Mouse (Mus musculus): Measurements from ENCODE around the gene Hpca.

Hpca gene

GRCm38 (mm10) chr4:129106073-129106472 lies 15.8 kb downstream of the Hpca start:
- DNase-seq: no peak

DNA sequence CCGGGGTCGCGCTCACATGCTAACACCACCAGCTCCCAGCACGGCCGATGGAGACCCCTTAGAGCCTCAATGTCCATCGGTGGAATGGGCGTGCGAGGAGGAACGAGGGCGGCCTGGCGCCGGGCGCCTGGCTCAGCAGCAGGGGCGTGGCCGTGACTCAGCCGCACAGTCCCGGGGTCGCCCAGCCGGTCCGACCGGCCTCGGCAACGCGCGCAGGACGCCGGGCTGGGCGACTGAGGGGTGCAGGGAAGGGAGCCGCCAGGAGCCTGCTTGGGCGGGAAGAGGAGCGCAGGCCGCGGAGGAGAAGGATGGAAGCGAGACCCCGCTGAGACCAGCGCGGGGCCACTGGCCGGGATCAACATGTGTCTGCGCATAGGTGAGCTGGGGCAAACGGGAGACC lies 16.5 kb downstream of the Hpca start, which contains the start of gene Tmem54:
TSS of gene Tmem54 (plus strand) at position 193 of the 400 bp plus-strand sequence.
- no peak for DNase-seq

DNA sequence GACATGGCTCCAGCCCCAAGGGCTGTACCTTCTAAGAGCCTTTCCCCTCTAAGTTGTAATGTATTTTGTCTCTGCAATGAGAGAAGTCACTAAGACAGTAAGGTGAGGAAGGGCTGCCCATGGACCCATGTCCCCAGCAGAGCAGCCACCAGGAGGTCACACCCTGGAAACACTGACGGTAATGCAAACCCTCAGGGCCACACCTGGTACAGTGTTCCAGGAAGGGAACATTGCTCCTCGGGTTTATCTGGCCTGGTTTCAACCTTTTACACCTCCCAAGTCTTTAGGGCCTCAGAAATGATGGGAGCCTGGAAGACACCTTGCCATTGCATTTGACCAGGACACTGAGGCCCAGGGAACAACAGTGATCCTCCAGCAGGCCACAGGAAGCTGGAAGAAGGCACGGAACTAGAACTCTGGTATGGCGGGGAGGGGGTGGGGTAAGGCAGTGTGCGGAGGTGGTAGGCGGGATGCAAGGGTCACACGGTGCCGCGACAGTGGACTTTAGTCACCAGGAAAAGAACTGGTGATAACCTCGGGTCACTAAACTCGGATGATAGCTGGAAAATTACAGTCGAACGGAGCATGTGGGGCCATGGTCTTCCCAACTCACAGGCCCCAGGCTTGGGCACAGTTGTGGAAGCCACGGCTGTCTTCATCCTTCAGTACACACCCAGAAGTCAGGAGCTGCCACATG lies 19.6 kb downstream of the Hpca start:
- no peak for DNase-seq

GRCm38 (mm10) chr4:129097006-129097405 lies 24.8 kb downstream of the Hpca start:
- DNase-seq: no peak

DNA sequence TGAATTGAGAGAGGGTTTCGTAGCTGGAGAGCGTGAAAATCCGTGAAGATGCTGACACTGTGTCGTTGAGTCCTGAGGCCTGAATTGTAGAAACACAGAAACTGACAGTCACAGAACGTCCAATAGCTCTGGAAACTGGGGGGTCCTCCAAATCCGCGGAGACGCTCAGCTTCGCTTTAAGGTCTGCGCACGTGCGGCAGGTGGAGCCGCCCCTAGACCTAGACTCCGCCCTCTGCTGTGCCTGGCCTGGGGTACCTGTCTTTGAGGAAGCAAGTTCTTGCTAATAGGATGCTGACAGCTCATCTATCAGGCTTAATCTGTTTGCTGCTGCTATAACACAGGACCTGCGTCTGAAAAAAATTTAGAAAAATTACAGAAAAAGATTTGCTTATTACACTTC lies 26.6 kb downstream of the Hpca start:
- no peak for DNase-seq

GRCm38 (mm10) chr4:129087850-129088249 lies 34.0 kb downstream of the Hpca start:
- DNase-seq: no peak

- peak; percentile 52 to 85 for DNase-seq
These were observed 35.8 kb downstream of the Hpca start for GRCm38 (mm10) chr4:129086078-129086477.

DNA sequence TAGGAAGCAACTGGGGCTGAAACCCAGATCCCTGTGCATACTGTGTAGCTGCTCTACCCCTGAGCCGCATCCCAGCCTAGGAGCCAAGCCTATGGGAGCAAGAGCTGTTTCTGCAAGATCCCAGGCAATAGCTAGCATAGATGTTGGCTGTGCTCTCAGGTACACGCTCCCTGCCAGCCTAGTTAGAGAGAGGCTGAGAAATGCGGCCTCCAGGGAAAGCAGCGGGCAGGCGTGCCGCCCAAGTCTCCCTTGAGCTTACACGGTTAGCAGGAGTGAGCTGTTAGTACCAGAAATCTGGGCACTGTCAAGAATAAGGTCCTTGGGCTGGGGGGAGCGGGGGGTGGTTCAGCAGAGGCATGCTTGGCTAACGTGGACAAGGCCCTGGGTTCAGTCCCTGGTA lies 36.9 kb downstream of the Hpca start:
- no peak for DNase-seq

- peak; percentile 65 to 79 for DNase-seq
These were observed 39.3 kb downstream of the Hpca start for GRCm38 (mm10) chr4:129082379-129083115.

- no peak for DNase-seq
These were observed 39.9 kb downstream of the Hpca start for GRCm38 (mm10) chr4:129081939-129082338.

DNA sequence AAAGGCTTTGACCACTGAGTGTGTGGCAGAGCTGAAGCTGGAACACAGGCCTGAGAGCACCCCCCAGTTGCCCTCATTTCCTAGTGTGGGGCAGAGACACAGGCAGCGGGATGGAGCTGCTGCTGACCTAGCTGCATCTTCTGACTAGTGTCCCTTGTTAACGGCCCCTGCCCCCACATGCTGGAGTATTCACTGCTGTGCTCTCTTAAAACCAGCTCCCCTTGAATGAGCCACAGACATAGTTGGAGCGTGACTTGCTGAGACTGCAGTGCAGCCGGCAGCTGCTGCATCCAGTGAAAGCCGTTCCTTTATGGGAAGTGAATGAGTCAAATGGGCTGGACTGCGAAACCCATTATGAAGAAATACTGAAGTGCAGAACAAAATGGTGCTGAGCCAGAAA lies 40.3 kb downstream of the Hpca start:
- DNase-seq: no peak

GRCm38 (mm10) chr4:129081041-129081440 lies 40.8 kb downstream of the Hpca start:
- no peak for DNase-seq

- DNase-seq: no peak
These were observed 42.7 kb downstream of the Hpca start for GRCm38 (mm10) chr4:129079126-129079525.

DNA sequence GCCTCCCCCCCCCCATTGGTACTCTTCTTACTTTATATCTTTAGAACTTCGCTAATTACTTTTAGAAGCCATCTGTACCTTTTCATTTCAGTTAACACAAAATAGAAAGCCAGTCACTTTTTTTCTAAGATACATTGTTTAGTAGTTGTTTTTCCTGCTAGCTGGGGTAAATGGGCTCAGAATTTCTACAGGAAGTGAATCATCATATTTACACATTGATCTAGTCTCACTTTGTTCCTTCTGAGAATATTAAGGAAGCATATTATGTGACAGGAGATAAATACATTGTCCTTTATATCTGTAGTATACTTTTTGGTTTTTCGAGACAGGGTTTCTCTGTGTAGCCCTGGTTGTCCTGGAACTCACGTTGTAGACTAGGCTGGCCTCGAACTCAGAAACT lies 53.0 kb downstream of the Hpca start:
- DNase-seq: no peak

DNA sequence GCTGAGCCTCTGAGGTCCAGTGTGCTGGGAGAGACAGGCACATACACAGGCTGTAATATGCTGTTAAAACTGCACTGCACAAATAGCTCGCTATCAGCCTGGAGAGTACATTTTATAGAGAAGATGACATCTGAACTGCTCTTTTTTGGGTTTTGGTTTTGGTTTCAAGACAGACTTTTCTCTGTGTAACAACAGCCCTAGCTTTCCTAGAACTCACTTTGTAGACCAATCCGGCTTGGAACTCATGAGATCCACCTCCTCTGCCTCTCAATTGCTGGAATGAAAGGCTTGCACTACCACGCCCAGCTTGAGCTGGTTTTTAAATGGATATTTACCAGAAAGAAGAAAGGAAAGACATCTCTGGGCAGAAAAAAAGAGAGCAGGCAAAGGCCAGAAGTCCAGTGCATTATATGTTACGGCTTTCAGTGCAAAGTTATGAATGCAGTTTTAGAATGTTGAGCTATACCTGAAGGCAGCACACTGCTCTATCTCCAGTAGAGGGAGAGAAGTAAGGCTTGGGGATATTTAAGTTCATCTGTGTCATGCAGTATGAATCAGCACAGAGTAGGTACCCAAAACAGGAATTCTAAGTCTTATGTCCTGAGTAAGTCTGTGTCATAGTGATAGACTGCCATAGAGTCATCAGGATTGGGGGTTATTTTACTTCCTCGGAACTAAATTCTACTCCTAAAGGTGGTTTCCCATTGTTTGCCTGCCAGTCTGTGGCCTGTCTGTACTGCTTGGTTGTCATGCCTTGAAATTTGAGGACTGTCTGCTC lies 54.0 kb downstream of the Hpca start:
- no peak for DNase-seq

DNA sequence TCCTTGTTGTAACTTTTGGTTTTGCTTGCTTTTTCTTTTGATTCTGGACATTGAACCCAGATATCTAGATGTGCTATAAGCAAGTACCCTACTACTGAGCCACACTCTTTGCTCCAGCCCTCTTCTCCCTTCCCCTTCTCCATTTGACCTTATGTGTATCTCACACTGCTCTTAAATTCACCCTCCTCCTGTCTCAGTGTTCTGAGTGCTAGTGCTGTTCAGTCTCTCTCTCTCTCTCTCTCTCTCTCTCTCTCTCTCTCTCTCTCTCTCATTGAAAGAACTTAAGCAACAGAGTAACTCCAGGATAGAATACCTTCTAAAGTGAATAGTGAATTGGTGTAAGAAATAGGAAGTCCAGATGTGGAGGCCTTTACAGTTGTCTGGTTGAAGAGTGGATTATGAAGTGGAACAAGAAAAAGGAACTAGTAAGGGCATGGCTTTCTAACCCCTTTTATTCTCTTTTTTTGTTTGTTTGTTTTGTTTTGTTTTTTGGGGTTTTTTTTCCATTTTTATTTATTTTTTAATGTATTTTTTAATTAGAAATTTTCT lies 56.1 kb downstream of the Hpca start:
- no peak for DNase-seq

- DNase-seq: no peak
These were observed 59.4 kb downstream of the Hpca start for GRCm38 (mm10) chr4:129062281-129063075.

Measured in kidney, adult 8-10 months (tissue).